Mouse (Mus musculus) megakaryocyte, embryonic 14.5 days (primary cell): ENCODE measurements around the gene Camk2n1.

Experiments used
- FLI1 ChIP-seq: IDR thresholded peaks from 2 replicates; pipeline ENCODE4 v1.6.1; 2012; ENCODE audit warnings: low read length, inconsistent platforms, mixed read lengths
- GATA1 ChIP-seq: IDR thresholded peaks from 3 replicates; pipeline ENCODE4 v1.6.1; 2012; ENCODE audit warnings: mixed read lengths, low read length, inconsistent platforms, borderline replicate concordance

DNA sequence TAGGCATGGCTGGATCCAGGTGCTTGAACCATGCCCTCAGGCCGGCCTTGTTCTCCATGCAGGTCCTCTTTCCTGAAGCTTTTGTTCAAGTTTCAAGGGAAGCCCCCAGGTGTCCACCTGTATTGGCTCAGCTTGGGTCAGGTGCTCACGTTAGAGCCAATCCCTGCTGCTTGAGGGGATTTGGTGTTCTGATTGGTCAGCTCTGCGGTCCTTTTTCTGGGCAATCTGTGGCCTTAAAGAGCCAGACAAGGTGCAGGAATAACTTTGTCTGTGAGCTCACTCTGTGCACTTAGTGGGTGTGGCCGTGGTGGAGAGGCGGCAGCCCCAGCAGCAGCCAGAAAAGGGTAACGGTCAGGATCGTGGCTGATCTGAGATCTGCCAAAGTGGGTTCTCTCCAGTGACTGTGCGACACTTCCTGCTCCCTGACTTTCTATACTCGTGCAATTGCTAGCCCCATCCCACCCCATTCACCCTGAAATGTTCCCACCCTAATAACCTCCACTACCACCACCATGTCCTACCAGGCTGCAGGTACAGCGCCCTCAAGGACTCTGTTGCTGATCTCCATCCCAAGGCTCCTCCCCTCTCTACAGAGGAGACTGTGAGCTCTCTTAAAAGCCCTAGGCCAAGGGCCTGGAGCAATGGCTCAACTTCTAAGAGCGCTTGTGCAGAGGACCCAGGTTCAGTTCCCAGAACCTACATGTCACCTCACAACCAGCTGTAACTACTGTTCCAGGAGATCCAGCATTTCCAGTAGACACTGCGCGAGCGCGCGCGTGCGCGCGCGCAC, 45.9 kb downstream of the Camk2n1 start:
- TF ChIP-seq GATA1, result no peak
- no peak for TF ChIP-seq FLI1
